Mouse (Mus musculus): ENCODE measurements around the gene Gm20869. TPM values are rescaled to one million over a fixed set of nuclear protein-coding genes. Genes with fewer than 3 reads are reported as not detected.

The Gm20869 gene
- not detected in 2 replicates for polyA plus RNA-seq (2012; rRNA removed)

GRCm38 (mm10) chrY:71469149-71469548 is at the start of gene Gm20869:
Gm20869 (plus strand) TSS chrY:71469449.

Other genes starting within 250 kb of the Gm20869 start
- gene Gm20870, start 222.6 kb downstream of the Gm20869 start, polyA plus RNA-seq (2012; rRNA removed) = not detected in 2 replicates

Measured in ovary, adult 2 months (tissue).